Mouse (Mus musculus) kidney, adult 9 months (tissue): ENCODE measurements at regions not wholly inside any gene's neighbourhood (a gene's known extent, or its start where the extent isn't known, plus 50 kb on each side); places are given as distances from the start of the nearest gene placed in this dataset.

Source experiments
- DNase-seq: peaks from one replicate; pipeline ENCODE4 v3.0.0; 2022

GRCm38 (mm10) chr6:108910330-108910729 is 81.9 kb downstream of the Edem1 start:
- DNase-seq = no peak

GRCm38 (mm10) chr6:108912539-108912938 is 84.1 kb downstream of the Edem1 start:
- no peak for DNase-seq

GRCm38 (mm10) chr6:108919372-108919913 is 91.0 kb downstream of the Edem1 start:
- no peak for DNase-seq

- no peak for DNase-seq
Observed at GRCm38 (mm10) chr6:108921181-108921580, 92.7 kb downstream of the Edem1 start.

DNA sequence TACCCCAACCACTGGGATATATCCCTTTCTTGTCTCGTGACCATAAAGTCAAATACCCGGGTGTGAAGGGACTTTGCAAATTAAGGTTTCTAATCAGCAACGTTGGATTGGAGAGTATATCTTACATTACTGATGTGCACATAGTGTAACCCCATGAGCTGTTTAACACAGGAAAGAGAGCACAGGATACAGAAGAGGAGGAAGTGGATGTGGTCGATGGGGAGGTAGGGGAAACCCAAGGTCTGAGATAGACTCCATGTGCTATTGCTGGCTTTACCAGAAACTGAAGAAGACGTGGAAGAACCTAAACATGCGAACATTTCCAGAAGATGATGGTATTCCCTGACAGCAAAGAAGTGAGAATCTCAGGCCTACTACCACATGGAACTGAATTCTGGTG is 94.1 kb downstream of the Edem1 start:
- DNase-seq = no peak

DNA sequence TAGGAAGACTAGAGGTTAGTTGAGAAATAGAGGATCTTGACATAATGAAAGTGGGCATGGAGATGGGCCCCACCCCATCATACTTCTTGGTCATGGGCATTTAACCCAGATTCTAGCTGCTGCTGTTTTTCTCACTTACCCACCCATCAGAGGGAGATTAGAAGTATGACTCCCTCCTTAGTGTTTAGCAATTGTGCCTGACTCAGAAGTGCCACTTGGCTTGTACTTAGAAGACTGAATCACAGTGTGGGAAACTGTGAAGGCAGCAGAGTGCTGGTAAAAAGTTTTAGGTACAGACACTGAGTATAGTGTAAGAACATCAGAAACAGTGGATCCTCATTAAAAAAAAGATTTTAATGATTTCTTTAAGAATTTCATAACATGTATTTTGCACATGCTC is 100.5 kb downstream of the Edem1 start:
- DNase-seq = no peak

DNA sequence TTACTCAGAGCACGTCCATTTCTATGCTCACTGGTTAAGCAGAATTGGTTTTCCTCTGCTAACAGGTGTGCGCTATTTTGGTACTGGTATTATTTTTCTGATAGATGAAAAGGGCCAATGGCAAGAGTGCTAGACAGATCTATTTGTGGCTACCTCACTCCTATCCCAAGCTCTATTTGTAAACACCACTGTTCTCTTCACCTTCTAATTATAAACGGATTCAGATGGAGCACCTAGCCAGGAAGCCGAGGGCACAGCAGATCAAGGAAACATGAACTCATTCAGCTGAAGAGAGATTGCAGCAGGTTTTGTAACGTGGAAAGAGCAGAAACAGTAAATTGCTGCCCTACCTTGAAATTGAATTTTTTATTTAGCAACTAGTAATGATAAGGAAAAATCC is 110.2 kb downstream of the Edem1 start:
- no peak for DNase-seq

DNA sequence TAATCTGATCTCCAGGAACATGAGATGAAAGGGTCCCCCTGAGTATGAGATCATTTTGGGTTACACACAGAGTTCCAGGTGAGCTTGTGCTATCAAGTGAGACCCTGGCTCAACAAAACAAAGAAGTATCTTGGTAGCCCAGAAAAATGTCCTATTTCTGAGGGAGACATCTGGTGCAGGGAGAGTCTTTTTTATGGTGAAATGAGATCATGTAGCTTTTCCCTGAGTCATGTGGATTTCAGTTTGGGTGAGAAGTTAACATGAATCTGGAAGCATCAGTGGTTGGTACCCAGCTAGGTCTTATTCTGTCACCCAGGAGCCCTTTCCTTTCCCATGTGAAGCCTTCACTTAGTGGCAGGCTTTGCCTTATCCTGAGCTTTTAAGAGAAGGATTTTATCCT is 113.8 kb downstream of the Edem1 start:
- DNase-seq = no peak

DNA sequence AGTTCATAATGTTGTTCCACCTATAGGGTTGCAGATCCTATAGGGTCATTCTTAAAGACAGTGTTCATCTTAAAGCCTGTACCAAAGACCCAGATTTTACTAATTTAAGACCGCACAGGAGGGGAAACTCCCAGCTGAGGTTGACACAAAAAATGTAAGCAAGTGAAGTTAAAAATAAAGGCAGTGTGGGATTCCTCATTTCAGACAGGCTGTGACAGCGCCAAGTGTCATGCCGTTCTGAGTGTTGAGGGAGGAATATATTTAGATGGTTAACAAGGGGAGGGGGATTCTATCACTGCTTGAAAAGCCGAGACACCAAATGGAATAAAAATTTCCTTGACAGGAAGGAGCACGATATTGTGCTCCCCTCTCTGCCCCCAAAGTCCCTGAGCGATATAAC is 123.9 kb downstream of the Edem1 start:
- DNase-seq = no peak

- no peak for DNase-seq
Observed at GRCm38 (mm10) chr6:108962810-108963209, 134.4 kb downstream of the Edem1 start.

DNA sequence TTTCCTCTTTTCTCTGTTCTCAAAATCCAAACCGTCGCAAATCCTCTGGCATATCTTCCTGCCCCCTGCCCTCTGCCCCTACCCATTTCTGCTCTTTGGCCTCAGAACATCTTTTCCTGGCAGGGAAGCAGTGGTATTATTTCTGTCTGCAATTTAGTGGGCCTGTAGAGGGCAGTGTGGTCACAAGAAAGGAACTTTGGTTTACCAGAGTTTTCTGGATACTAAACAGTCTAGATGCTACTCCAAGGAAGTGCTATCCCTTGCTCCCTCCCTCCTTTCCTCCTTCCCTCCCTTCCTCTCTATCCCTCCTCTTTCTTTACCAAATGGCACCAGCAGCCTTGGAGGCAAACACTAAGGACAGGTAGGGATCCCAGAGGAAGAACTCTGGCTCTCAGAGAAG is 134.9 kb downstream of the Edem1 start:
- peak; percentile 76 for DNase-seq

DNA sequence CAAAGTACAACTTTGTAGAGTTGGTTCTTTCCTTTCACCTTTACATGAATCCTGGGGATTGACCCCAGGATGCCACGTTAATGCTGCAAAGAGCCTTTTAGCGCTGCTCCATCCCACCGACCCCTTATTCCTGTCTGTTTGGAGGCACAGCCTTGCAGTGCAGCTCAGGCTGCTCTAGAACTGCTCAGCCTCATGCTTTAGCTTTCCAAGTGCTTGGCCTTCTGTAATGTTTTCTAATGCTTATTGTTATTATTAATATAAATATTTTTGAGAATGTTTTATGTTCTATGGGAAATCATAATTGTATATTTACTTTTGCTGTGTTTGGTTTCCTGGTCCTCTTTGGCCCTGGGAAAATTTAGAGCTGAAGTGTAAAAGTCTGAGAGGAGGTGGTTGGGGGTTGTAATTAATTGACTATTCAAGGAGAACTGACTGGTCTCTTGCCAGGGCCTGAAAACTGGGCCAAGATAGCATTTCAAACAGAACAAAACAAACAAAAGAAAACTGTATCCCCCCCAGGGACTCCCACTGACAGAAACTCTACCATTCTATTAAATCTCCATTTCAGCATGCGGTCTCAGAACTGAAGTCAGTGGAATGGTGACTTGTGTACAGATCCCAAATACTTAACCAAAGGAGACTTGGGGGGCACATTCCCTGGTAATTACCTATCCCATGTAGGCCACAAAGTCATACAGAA is 141.2 kb downstream of the Edem1 start:
- no peak for DNase-seq

GRCm38 (mm10) chr6:108971415-108972089 is 143.1 kb downstream of the Edem1 start:
- peak; percentile 9 for DNase-seq

GRCm38 (mm10) chr6:108973701-108974100 is 145.3 kb downstream of the Edem1 start:
- no peak for DNase-seq

GRCm38 (mm10) chr6:108989506-108989905 is 161.1 kb downstream of the Edem1 start:
- no peak for DNase-seq

GRCm38 (mm10) chr6:108993743-108994142 is 165.3 kb downstream of the Edem1 start:
- DNase-seq = no peak

DNA sequence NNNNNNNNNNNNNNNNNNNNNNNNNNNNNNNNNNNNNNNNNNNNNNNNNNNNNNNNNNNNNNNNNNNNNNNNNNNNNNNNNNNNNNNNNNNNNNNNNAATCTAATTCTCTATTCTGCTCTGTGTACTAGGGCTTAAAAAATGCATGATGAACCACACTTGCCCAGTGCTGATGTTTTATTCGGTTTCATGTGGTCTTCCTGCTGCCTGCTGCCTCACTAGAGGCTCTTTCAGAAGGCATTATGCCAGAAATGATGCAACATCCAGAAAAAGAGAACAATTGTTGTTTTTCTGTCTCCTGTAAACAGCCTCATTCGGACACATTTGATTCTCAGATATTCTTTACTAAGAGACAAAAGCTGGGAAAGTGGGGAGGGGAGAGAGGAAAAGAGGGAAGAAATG is 176.0 kb downstream of the Edem1 start:
- DNase-seq = no peak

GRCm38 (mm10) chr6:109009364-109009763 is 180.9 kb downstream of the Edem1 start:
- no peak for DNase-seq

GRCm38 (mm10) chr6:109009793-109010192 is 181.4 kb downstream of the Edem1 start:
- DNase-seq = no peak

DNA sequence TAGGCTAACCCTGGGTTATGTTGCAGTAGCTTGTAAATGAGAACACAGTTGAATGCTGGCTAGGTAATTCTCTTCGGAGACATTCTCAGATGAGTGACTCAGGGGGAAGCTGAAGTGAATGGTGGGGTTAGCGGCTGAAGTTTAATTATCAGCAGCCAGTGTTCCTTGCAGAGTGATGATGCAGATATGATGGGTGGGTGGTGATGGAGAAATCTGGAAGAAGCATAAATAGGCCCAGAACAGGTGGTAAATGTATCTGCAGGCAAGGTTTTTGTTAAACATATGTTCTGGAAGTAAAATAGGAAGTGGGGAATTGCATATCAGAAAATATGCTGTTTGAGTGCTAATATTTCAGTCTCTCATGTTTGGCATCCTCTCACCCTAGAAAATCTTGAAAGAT is 191.3 kb downstream of the Edem1 start:
- no peak for DNase-seq
